Mouse (Mus musculus): ENCODE measurements around the gene Adm. TPM values are rescaled to one million over a fixed set of nuclear protein-coding genes. Genes with fewer than 3 reads are reported as not detected.

The Adm gene
- polyA plus RNA-seq, 1 experiment from 2014 or later: 18.4 TPM

- no peak overlapping the region for H3K9ac ChIP-seq
- no peak for ATAC-seq (replicated peaks; ENCODE audit: insufficient number of reproducible peaks, insufficient read depth, low FRiP score, low read depth)
- H3K4me1 ChIP-seq (replicated peaks): peaks cover 19% of the 10 kb centered on the region
- H3K27me3 ChIP-seq: no peaks in the 10 kb centered on the region
- 67% methylated on average over 15 of the region's 15 CpGs for WGBS
- H3K9me3 ChIP-seq (replicated peaks): 0 out of 2 replicates have a peak, but pooled peaks cover 8% of the 10 kb centered on the region
- no peak overlapping the region for H3K4me3 ChIP-seq
- H3K27ac ChIP-seq: 0 out of 2 replicates have a peak overlapping the region, but pooled peaks have one; percentile 28
- H3K4me2 ChIP-seq: peak overlapping the region; percentile 11; the same call in 1 of the 2 replicates
- H3K36me3 ChIP-seq: no peaks in the 10 kb centered on the region
These were observed 20.3 kb downstream of the Adm start for GRCm38 (mm10) chr7:110647559-110648454.

DNA sequence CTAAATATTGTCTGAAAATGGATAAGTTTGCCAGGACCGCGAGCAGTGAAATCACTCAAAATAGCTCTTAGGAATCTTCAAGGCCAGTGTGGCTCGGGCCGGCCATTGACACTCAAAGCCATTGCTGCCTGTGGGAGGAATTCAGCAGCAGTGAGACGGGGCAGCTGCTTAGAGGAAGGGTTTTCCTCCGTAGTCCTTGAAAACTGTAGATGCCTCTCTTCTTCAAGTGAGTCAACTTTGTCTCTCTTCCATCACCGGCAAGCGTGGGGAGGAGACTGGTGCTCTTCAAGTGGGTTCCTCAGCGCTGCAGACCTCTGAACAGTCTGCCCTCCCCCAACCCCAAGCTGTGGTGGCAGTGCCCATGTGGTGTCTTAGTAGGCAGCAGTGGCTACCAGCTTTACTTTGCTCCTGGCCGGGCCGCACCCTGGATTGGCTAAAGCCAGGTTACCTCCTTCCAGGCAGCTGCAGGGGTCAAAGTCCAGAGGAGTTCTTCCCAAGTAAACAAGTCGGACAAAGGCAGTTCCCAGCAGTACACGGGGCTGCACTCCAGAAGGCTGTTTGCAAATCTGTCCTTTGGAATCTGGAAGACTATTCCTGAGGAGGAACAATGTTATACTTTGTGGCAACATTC is 21.1 kb downstream of the Adm start:
- H3K4me1 ChIP-seq (replicated peaks): peaks cover 19% of the 10 kb centered on the region
- 0 out of 2 replicates have a peak, but pooled peaks cover 8% of the 10 kb centered on the region for H3K9me3 ChIP-seq (replicated peaks)
- peak overlapping the region; percentile 45 for H3K27ac ChIP-seq
- ATAC-seq (replicated peaks; ENCODE audit: insufficient number of reproducible peaks, insufficient read depth, low FRiP score, low read depth): no peak
- H3K36me3 ChIP-seq: no peaks in the 10 kb centered on the region
- no peaks in the 10 kb centered on the region for H3K27me3 ChIP-seq
- no peak overlapping the region for H3K4me3 ChIP-seq
- H3K4me2 ChIP-seq: peak overlapping the region; percentile 11; the same call in 1 of the 2 replicates
- no peak overlapping the region for H3K9ac ChIP-seq
- 44% methylated on average over 13 of the region's 13 CpGs for WGBS

DNA sequence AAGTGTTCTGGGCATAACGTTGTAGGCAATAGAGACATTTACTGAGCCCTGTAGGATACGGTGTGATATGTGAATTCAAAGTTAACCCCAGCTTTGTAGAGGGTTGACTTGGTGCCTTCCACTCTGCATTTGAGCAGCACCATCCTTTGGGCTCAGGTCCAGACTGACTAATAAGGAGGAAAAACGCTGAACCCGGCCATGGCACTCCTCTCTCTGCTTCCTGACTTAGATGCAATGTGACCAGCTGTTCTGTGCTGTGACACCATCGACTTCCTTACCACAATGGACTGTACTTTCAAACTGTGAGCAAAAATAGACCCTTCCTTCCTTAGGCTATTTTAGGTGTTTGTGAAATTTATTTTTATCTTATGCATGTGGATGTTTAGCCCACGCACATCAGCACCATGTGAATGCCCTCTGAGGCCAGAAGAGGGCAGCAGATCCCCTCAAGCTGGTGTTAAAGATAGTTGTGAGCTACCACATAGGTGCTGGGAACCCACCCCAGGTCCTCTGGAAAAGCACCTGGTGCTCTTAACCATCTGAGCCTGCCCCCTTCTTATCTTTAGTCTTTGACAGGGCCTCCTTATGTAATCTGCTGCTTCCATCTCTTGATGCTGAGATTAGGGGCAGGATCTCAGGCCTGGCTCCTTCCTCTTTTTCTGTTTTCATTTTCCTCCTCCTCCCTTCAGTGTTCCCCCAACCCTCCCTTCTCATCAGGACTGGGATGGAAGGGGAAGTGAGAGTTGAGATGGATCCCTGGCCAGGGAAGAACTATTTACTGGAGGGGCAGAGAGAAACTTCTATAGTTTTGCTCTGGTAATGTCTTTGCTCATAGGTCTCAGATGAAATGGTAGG is 21.9 kb downstream of the Adm start:
- Histone ChIP-seq H3K4me1 (replicated peaks) (peaks cover 16% of the 10 kb centered on the region), H3K4me3 (no peak overlapping the region), H3K9ac (no peak overlapping the region), H3K27ac (no peak overlapping the region), H3K4me2 (no peak overlapping the region), H3K27me3 (no peaks in the 10 kb centered on the region), H3K36me3 (no peaks in the 10 kb centered on the region), H3K9me3 (replicated peaks) (0 out of 2 replicates have a peak, but pooled peaks cover 8% of the 10 kb centered on the region)
- WGBS: 77% methylated on average over 6 of the region's 6 CpGs
- ATAC-seq (replicated peaks; ENCODE audit: insufficient number of reproducible peaks, insufficient read depth, low FRiP score, low read depth): no peak

GRCm38 (mm10) chr7:110650491-110650890 is 23.0 kb downstream of the Adm start:
- WGBS: 37% methylated on average over 4 of the region's 4 CpGs
- no peak overlapping the region for H3K4me2 ChIP-seq
- H3K9me3 ChIP-seq (replicated peaks): 0 out of 2 replicates have a peak, but pooled peaks cover 8% of the 10 kb centered on the region
- no peaks in the 10 kb centered on the region for H3K36me3 ChIP-seq
- no peak for ATAC-seq (replicated peaks; ENCODE audit: insufficient number of reproducible peaks, insufficient read depth, low FRiP score, low read depth)
- no peak overlapping the region for H3K27ac ChIP-seq
- H3K9ac ChIP-seq: no peak overlapping the region
- H3K4me1 ChIP-seq (replicated peaks): peaks cover 18% of the 10 kb centered on the region
- H3K27me3 ChIP-seq: no peaks in the 10 kb centered on the region
- no peak overlapping the region for H3K4me3 ChIP-seq

DNA sequence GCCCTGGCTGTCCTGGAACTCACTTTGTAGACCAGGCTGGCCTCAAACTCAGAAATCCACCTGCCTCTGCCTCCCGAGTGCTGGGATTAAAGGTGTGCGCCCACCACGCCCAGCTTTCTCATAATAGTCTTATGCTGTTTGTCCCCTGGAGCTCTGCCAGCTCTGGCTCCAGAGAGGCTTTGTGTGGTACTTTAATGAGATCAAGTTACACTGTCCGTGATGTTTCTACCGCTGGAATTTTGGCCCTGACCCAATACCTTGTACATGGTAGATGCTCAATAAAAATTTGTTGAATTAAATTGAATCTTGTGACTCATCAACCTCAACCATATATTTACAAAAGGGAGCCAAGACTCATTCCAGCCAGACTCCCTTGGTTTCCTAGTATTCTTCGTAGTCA is 23.6 kb downstream of the Adm start:
- no peak overlapping the region for H3K27ac ChIP-seq

DNA sequence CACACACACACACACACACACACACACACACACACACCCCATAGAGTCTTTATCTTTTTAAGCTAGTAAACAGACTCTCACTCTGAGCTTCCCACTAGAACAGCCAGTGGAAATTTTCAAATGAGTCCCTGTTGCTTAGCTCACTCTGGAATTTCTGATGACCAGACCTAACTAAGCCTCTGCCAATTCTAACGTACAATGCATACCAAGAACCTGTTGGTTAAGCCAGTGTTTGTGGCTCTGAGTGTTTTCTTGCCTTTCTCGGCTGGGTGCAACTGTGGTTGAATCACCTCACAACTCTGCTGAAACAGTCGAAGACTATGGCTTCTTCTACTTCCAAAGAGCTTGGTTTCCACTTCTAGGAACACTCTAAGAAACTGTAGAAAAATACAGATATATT is 27.8 kb downstream of the Adm start:
- WGBS: 66% methylated on average over 3 of the region's 3 CpGs
- no peaks in the 10 kb centered on the region for H3K27me3 ChIP-seq
- no peak for ATAC-seq (replicated peaks; ENCODE audit: insufficient number of reproducible peaks, insufficient read depth, low FRiP score, low read depth)
- H3K4me2 ChIP-seq: no peak overlapping the region
- no peak overlapping the region for H3K4me3 ChIP-seq
- no peaks in the 10 kb centered on the region for H3K9me3 ChIP-seq (replicated peaks)
- H3K9ac ChIP-seq: no peak overlapping the region
- no peaks in the 10 kb centered on the region for H3K36me3 ChIP-seq
- no peak overlapping the region for H3K27ac ChIP-seq
- 0 out of 2 replicates have a peak, but pooled peaks cover 7% of the 10 kb centered on the region for H3K4me1 ChIP-seq (replicated peaks)

More for the DNA sequence above, 23.6 kb downstream of the Adm start:
- Histone ChIP-seq H3K27me3 (no peaks in the 10 kb centered on the region), H3K9me3 (replicated peaks) (0 out of 2 replicates have a peak, but pooled peaks cover 8% of the 10 kb centered on the region), H3K4me2 (no peak overlapping the region), H3K4me1 (replicated peaks) (peaks cover 21% of the 10 kb centered on the region), H3K36me3 (no peaks in the 10 kb centered on the region), H3K4me3 (no peak overlapping the region), H3K9ac (no peak overlapping the region)
- no peak for ATAC-seq (replicated peaks; ENCODE audit: insufficient number of reproducible peaks, insufficient read depth, low FRiP score, low read depth)
- 61% methylated on average over 6 of the region's 6 CpGs for WGBS

GRCm38 (mm10) chr7:110655966-110656365 is 28.5 kb downstream of the Adm start:
- H3K27ac ChIP-seq: no peak overlapping the region
- H3K4me3 ChIP-seq: no peak overlapping the region
- H3K4me2 ChIP-seq: no peak overlapping the region
- 0 out of 2 replicates have a peak, but pooled peaks cover 7% of the 10 kb centered on the region for H3K4me1 ChIP-seq (replicated peaks)
- H3K9ac ChIP-seq: no peak overlapping the region
- ATAC-seq (replicated peaks; ENCODE audit: insufficient number of reproducible peaks, insufficient read depth, low FRiP score, low read depth): no peak
- H3K36me3 ChIP-seq: no peaks in the 10 kb centered on the region
- H3K27me3 ChIP-seq: no peaks in the 10 kb centered on the region
- H3K9me3 ChIP-seq (replicated peaks): no peaks in the 10 kb centered on the region
- 35% methylated on average over 6 of the region's 6 CpGs for WGBS

DNA sequence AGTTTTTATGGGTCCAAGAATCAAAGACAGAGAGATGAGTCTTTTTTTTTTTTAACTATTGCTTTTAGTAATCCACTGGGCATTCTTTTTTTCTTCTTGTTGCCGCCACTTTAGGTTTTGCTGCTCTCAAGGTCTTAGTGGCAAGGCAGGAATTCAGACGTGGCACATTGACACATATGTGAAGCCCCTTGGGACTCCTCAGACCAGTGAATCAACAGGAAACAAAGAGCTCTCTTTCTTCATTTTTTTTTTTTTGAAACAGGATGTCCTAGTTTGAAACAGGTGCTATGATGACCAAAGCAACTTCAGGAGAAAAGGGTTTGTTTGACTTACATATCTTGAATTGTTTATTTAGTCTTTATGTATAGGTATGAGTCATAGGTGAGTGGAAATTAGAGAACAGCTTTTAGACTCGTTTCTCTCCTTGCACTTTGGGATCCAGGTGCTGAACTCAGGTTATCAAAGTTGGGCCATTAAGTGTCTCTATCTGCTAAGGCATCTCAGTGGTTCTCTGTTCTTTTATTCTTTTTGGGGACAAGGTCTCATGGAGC is 31.0 kb downstream of the Adm start:
- no peaks in the 10 kb centered on the region for H3K27me3 ChIP-seq
- 56% methylated on average over 3 of the region's 3 CpGs for WGBS
- no peak overlapping the region for H3K27ac ChIP-seq

GRCm38 (mm10) chr7:110666537-110666936 is 39.1 kb downstream of the Adm start:
- no peak for ATAC-seq (replicated peaks; ENCODE audit: insufficient number of reproducible peaks, insufficient read depth, low FRiP score, low read depth)
- H3K9ac ChIP-seq: no peak overlapping the region
- H3K27ac ChIP-seq: no peak overlapping the region; the same call in 1 of the 2 replicates
- no peak overlapping the region for H3K4me2 ChIP-seq
- H3K4me3 ChIP-seq: no peak overlapping the region
- H3K4me1 ChIP-seq (replicated peaks): peaks cover 18% of the 10 kb centered on the region
- H3K36me3 ChIP-seq: no peaks in the 10 kb centered on the region
- 67% methylated on average over 5 of the region's 5 CpGs for WGBS
- H3K27me3 ChIP-seq: no peaks in the 10 kb centered on the region
- no peaks in the 10 kb centered on the region for H3K9me3 ChIP-seq (replicated peaks)

More for the DNA sequence above, 31.0 kb downstream of the Adm start:
- no peak for ATAC-seq (replicated peaks; ENCODE audit: insufficient number of reproducible peaks, insufficient read depth, low FRiP score, low read depth)
- Histone ChIP-seq H3K36me3 (no peaks in the 10 kb centered on the region), H3K4me1 (replicated peaks) (0 out of 2 replicates have a peak, but pooled peaks cover 7% of the 10 kb centered on the region), H3K4me3 (no peak overlapping the region), H3K9ac (no peak overlapping the region), H3K9me3 (replicated peaks) (no peaks in the 10 kb centered on the region), H3K4me2 (no peak overlapping the region)

- peak; percentile 47; the same call in 1 of the 2 replicates for ATAC-seq (replicated peaks; ENCODE audit: insufficient number of reproducible peaks, insufficient read depth, low FRiP score, low read depth)
- Histone ChIP-seq H3K27me3 (no peaks in the 10 kb centered on the region), H3K4me2 (no peak overlapping the region), H3K4me3 (no peak overlapping the region), H3K9ac (no peak overlapping the region), H3K4me1 (replicated peaks) (peaks cover 18% of the 10 kb centered on the region), H3K36me3 (no peaks in the 10 kb centered on the region), H3K9me3 (replicated peaks) (no peaks in the 10 kb centered on the region), H3K27ac (peak overlapping the region; percentile 44)
- 47% methylated on average over 6 of the region's 6 CpGs for WGBS
These were observed 40.8 kb downstream of the Adm start for GRCm38 (mm10) chr7:110668247-110668646.

All from heart, embryonic 15.5 days (tissue).